Mouse (Mus musculus): ENCODE results near the gene Akip1. TPM values are rescaled to one million over a fixed set of nuclear protein-coding genes. Genes with fewer than 3 reads are reported as not detected.
A peak's percentile ranks its signal among the peaks of the same experiment; 100 is the strongest.

The Akip1 gene
- polyA plus RNA-seq, 1 experiment from 2014 or later = 42.7 TPM

- Histone ChIP-seq H3K9ac (ENCODE audit: low read length) (no peak overlapping the region), H3K4me2 (ENCODE audit: low read depth, low read length) (peak overlapping the region; percentile 92), H3K4me3 (replicated peaks; ENCODE audit: low read length) (peak overlapping the region; percentile 68), H3K9me3 (replicated peaks; ENCODE audit: control insufficient read depth, low read length) (0 out of 2 replicates have a peak, but pooled peaks cover 3% of the 10 kb centered on the region), H3K36me3 (ENCODE audit: control insufficient read depth, insufficient read depth, low read length) (no peaks in the 10 kb centered on the region), H3K27ac (ENCODE audit: low read length) (no peak overlapping the region), H3K4me1 (ENCODE audit: control insufficient read depth, insufficient read depth, low read length) (peaks cover 23% of the 10 kb centered on the region), H3K27me3 (ENCODE audit: control insufficient read depth, insufficient read depth, low read length) (no peaks in the 10 kb centered on the region)
- ATAC-seq (ENCODE audit: insufficient read depth, low FRiP score) = no peak
- 40% methylated on average over 4 of the region's 4 CpGs for WGBS
Observed at GRCm38 (mm10) chr7:109702721-109703120, 769 bp upstream of the Akip1 start.

GRCm38 (mm10) chr7:109704016-109704377, 507 bp downstream of the Akip1 start:
- no peaks in the 10 kb centered on the region for H3K27me3 ChIP-seq (ENCODE audit: control insufficient read depth, insufficient read depth, low read length)
- H3K4me3 ChIP-seq (replicated peaks; ENCODE audit: low read length) = peak overlapping the region; percentile 68
- peaks cover 32% of the 10 kb centered on the region for H3K4me1 ChIP-seq (ENCODE audit: control insufficient read depth, insufficient read depth, low read length)
- H3K9ac ChIP-seq (ENCODE audit: low read length) = peak overlapping the region; percentile 82
- H3K27ac ChIP-seq (ENCODE audit: low read length) = peak overlapping the region; percentile 85
- 0 out of 2 replicates have a peak, but pooled peaks cover 4% of the 10 kb centered on the region for H3K36me3 ChIP-seq (ENCODE audit: control insufficient read depth, insufficient read depth, low read length)
- H3K9me3 ChIP-seq (replicated peaks; ENCODE audit: control insufficient read depth, low read length) = 0 out of 2 replicates have a peak, but pooled peaks cover 3% of the 10 kb centered on the region
- no peak; the same call in 1 of the 2 replicates for ATAC-seq (ENCODE audit: insufficient read depth, low FRiP score)
- 2% methylated on average over 17 of the region's 17 CpGs for WGBS
- H3K4me2 ChIP-seq (ENCODE audit: low read depth, low read length) = peak overlapping the region; percentile 92

GRCm38 (mm10) chr7:109704461-109704860, 971 bp downstream of the Akip1 start:
- Histone ChIP-seq H3K36me3 (ENCODE audit: control insufficient read depth, insufficient read depth, low read length) (0 out of 2 replicates have a peak, but pooled peaks cover 4% of the 10 kb centered on the region), H3K27ac (ENCODE audit: low read length) (peak overlapping the region; percentile 85; the same call in 1 of the 2 replicates), H3K4me3 (replicated peaks; ENCODE audit: low read length) (peak overlapping the region; percentile 68), H3K9ac (ENCODE audit: low read length) (no peak overlapping the region), H3K27me3 (ENCODE audit: control insufficient read depth, insufficient read depth, low read length) (no peaks in the 10 kb centered on the region), H3K4me2 (ENCODE audit: low read depth, low read length) (peak overlapping the region; percentile 92), H3K9me3 (replicated peaks; ENCODE audit: control insufficient read depth, low read length) (0 out of 2 replicates have a peak, but pooled peaks cover 3% of the 10 kb centered on the region), H3K4me1 (ENCODE audit: control insufficient read depth, insufficient read depth, low read length) (peaks cover 33% of the 10 kb centered on the region)
- ATAC-seq (ENCODE audit: insufficient read depth, low FRiP score) = no peak
- WGBS = 50% methylated on average over 3 of the region's 3 CpGs

- WGBS = 34% methylated on average over 4 of the region's 4 CpGs
- H3K27ac ChIP-seq (ENCODE audit: low read length) = 0 out of 2 replicates have a peak overlapping the region, but pooled peaks have one; percentile 12
- no peaks in the 10 kb centered on the region for H3K27me3 ChIP-seq (ENCODE audit: control insufficient read depth, insufficient read depth, low read length)
- H3K4me2 ChIP-seq (ENCODE audit: low read depth, low read length) = no peak overlapping the region
- no peak overlapping the region for H3K9ac ChIP-seq (ENCODE audit: low read length)
- no peak for ATAC-seq (ENCODE audit: insufficient read depth, low FRiP score)
- peaks cover 7% of the 10 kb centered on the region; the same call in 1 of the 2 replicates for H3K36me3 ChIP-seq (ENCODE audit: control insufficient read depth, insufficient read depth, low read length)
- H3K4me1 ChIP-seq (ENCODE audit: control insufficient read depth, insufficient read depth, low read length) = peaks cover 33% of the 10 kb centered on the region
- H3K9me3 ChIP-seq (replicated peaks; ENCODE audit: control insufficient read depth, low read length) = no peaks in the 10 kb centered on the region
- no peak overlapping the region for H3K4me3 ChIP-seq (replicated peaks; ENCODE audit: low read length)
Observed at GRCm38 (mm10) chr7:109707023-109707785, 3.7 kb downstream of the Akip1 start.

- Histone ChIP-seq H3K9me3 (replicated peaks; ENCODE audit: control insufficient read depth, low read length) (no peaks in the 10 kb centered on the region), H3K4me1 (ENCODE audit: control insufficient read depth, insufficient read depth, low read length) (peaks cover 26% of the 10 kb centered on the region), H3K27ac (ENCODE audit: low read length) (peak overlapping the region; percentile 74), H3K36me3 (ENCODE audit: control insufficient read depth, insufficient read depth, low read length) (peaks cover 7% of the 10 kb centered on the region; the same call in 1 of the 2 replicates), H3K4me2 (ENCODE audit: low read depth, low read length) (no peak overlapping the region), H3K9ac (ENCODE audit: low read length) (no peak overlapping the region), H3K27me3 (ENCODE audit: control insufficient read depth, insufficient read depth, low read length) (no peaks in the 10 kb centered on the region), H3K4me3 (replicated peaks; ENCODE audit: low read length) (no peak overlapping the region)
- 20% methylated on average over 3 of the region's 3 CpGs for WGBS
- peak; percentile 42; the same call in 1 of the 2 replicates for ATAC-seq (ENCODE audit: insufficient read depth, low FRiP score)
Observed at GRCm38 (mm10) chr7:109708961-109709382, 5.5 kb downstream of the Akip1 start.

- 47% methylated on average over 1 of the region's 1 CpGs for WGBS
- H3K27me3 ChIP-seq (ENCODE audit: control insufficient read depth, insufficient read depth, low read length) = no peaks in the 10 kb centered on the region
- H3K4me1 ChIP-seq (ENCODE audit: control insufficient read depth, insufficient read depth, low read length) = peaks cover 18% of the 10 kb centered on the region
- no peaks in the 10 kb centered on the region for H3K9me3 ChIP-seq (replicated peaks; ENCODE audit: control insufficient read depth, low read length)
- no peak overlapping the region for H3K4me2 ChIP-seq (ENCODE audit: low read depth, low read length)
- no peak overlapping the region for H3K9ac ChIP-seq (ENCODE audit: low read length)
- H3K36me3 ChIP-seq (ENCODE audit: control insufficient read depth, insufficient read depth, low read length) = peaks cover 7% of the 10 kb centered on the region; the same call in 1 of the 2 replicates
- H3K4me3 ChIP-seq (replicated peaks; ENCODE audit: low read length) = no peak overlapping the region
- no peak for ATAC-seq (ENCODE audit: insufficient read depth, low FRiP score)
- H3K27ac ChIP-seq (ENCODE audit: low read length) = no peak overlapping the region; the same call in 1 of the 2 replicates
Observed at GRCm38 (mm10) chr7:109710069-109710468, 6.6 kb downstream of the Akip1 start.

- peaks cover 10% of the 10 kb centered on the region for H3K4me1 ChIP-seq (ENCODE audit: control insufficient read depth, insufficient read depth, low read length)
- H3K36me3 ChIP-seq (ENCODE audit: control insufficient read depth, insufficient read depth, low read length) = peaks cover 7% of the 10 kb centered on the region; the same call in 1 of the 2 replicates
- no peak overlapping the region for H3K27ac ChIP-seq (ENCODE audit: low read length)
- H3K4me3 ChIP-seq (replicated peaks; ENCODE audit: low read length) = no peak overlapping the region
- no peak overlapping the region for H3K4me2 ChIP-seq (ENCODE audit: low read depth, low read length)
- ATAC-seq (ENCODE audit: insufficient read depth, low FRiP score) = no peak
- H3K27me3 ChIP-seq (ENCODE audit: control insufficient read depth, insufficient read depth, low read length) = no peaks in the 10 kb centered on the region
- no peaks in the 10 kb centered on the region for H3K9me3 ChIP-seq (replicated peaks; ENCODE audit: control insufficient read depth, low read length)
- 91% methylated on average over 7 of the region's 7 CpGs for WGBS
- no peak overlapping the region for H3K9ac ChIP-seq (ENCODE audit: low read length)
Observed at GRCm38 (mm10) chr7:109712198-109712597, 8.7 kb downstream of the Akip1 start.

GRCm38 (mm10) chr7:109713434-109713982, 10.0 kb downstream of the Akip1 start:
- 88% methylated on average over 2 of the region's 2 CpGs for WGBS
- Histone ChIP-seq H3K27me3 (ENCODE audit: control insufficient read depth, insufficient read depth, low read length) (no peaks in the 10 kb centered on the region), H3K4me2 (ENCODE audit: low read depth, low read length) (no peak overlapping the region), H3K9ac (ENCODE audit: low read length) (no peak overlapping the region), H3K36me3 (ENCODE audit: control insufficient read depth, insufficient read depth, low read length) (peaks cover 3% of the 10 kb centered on the region; the same call in 1 of the 2 replicates), H3K4me1 (ENCODE audit: control insufficient read depth, insufficient read depth, low read length) (peaks cover 4% of the 10 kb centered on the region), H3K9me3 (replicated peaks; ENCODE audit: control insufficient read depth, low read length) (no peaks in the 10 kb centered on the region), H3K4me3 (replicated peaks; ENCODE audit: low read length) (no peak overlapping the region), H3K27ac (ENCODE audit: low read length) (no peak overlapping the region)
- no peak for ATAC-seq (ENCODE audit: insufficient read depth, low FRiP score)

- H3K27me3 ChIP-seq (ENCODE audit: control insufficient read depth, insufficient read depth, low read length) = no peaks in the 10 kb centered on the region
- no peak overlapping the region for H3K4me3 ChIP-seq (replicated peaks; ENCODE audit: low read length)
- 66% methylated on average over 9 of the region's 9 CpGs for WGBS
- no peak overlapping the region for H3K9ac ChIP-seq (ENCODE audit: low read length)
- no peaks in the 10 kb centered on the region for H3K36me3 ChIP-seq (ENCODE audit: control insufficient read depth, insufficient read depth, low read length)
- no peaks in the 10 kb centered on the region for H3K9me3 ChIP-seq (replicated peaks; ENCODE audit: control insufficient read depth, low read length)
- no peak overlapping the region for H3K4me2 ChIP-seq (ENCODE audit: low read depth, low read length)
- H3K27ac ChIP-seq (ENCODE audit: low read length) = no peak overlapping the region
- no peak for ATAC-seq (ENCODE audit: insufficient read depth, low FRiP score)
- no peaks in the 10 kb centered on the region for H3K4me1 ChIP-seq (ENCODE audit: control insufficient read depth, insufficient read depth, low read length)
Observed at GRCm38 (mm10) chr7:109719286-109719685, 15.8 kb downstream of the Akip1 start.

Data from stomach, embryonic 16.5 days (tissue).